Mouse (Mus musculus): ENCODE measurements around the gene Lrrc51. TPM values are rescaled to one million over a fixed set of nuclear protein-coding genes. Genes with fewer than 3 reads are reported as not detected.
A peak's percentile ranks its signal among the peaks of the same experiment; 100 is the strongest.

Gene Lrrc51
- polyA plus RNA-seq, 1 experiment from 2014 or later, result 6.7 TPM

GRCm38 (mm10) chr7:101902846-101903245 is 30.8 kb downstream of the Lrrc51 start:
- Histone ChIP-seq H3K9ac (no peak overlapping the region), H3K4me1 (replicated peaks) (peaks cover 5% of the 10 kb centered on the region), H3K27ac (no peak overlapping the region), H3K4me2 (replicated peaks) (no peak overlapping the region), H3K4me3 (replicated peaks) (no peak overlapping the region), H3K36me3 (no peaks in the 10 kb centered on the region), H3K27me3 (replicated peaks) (no peaks in the 10 kb centered on the region), H3K9me3 (no peaks in the 10 kb centered on the region)
- ATAC-seq, result no peak

- Histone ChIP-seq H3K27ac (no peak overlapping the region), H3K9me3 (no peaks in the 10 kb centered on the region), H3K4me2 (replicated peaks) (no peak overlapping the region), H3K9ac (no peak overlapping the region), H3K27me3 (replicated peaks) (no peaks in the 10 kb centered on the region), H3K36me3 (no peaks in the 10 kb centered on the region), H3K4me1 (replicated peaks) (peaks cover 4% of the 10 kb centered on the region), H3K4me3 (replicated peaks) (no peak overlapping the region)
- ATAC-seq, result no peak
- WGBS, result 91% methylated on average over 10 of the region's 10 CpGs
These were observed 31.7 kb downstream of the Lrrc51 start for GRCm38 (mm10) chr7:101901969-101902368.

GRCm38 (mm10) chr7:101900331-101901097 is 33.2 kb downstream of the Lrrc51 start:
- Histone ChIP-seq H3K9me3 (no peaks in the 10 kb centered on the region), H3K4me2 (replicated peaks) (no peak overlapping the region)
- 88% methylated on average over 16 of the region's 16 CpGs for WGBS

GRCm38 (mm10) chr7:101896104-101897066 is 37.3 kb downstream of the Lrrc51 start:
- Histone ChIP-seq H3K27me3 (replicated peaks) (no peaks in the 10 kb centered on the region), H3K4me3 (replicated peaks) (peak overlapping the region; percentile 54), H3K4me2 (replicated peaks) (peak overlapping the region; percentile 58), H3K27ac (peak overlapping the region; percentile 86), H3K36me3 (no peaks in the 10 kb centered on the region), H3K9me3 (no peaks in the 10 kb centered on the region), H3K9ac (peak overlapping the region; percentile 50), H3K4me1 (replicated peaks) (no peaks in the 10 kb centered on the region)
- WGBS, result under 1% methylated on average over 57 of the region's 57 CpGs
- peak; percentile 99 for ATAC-seq

More at GRCm38 (mm10) chr7:101900331-101901097, 33.2 kb downstream of the Lrrc51 start:
- ATAC-seq, result no peak
- H3K27me3 ChIP-seq (replicated peaks), result no peaks in the 10 kb centered on the region
- no peaks in the 10 kb centered on the region for H3K36me3 ChIP-seq
- no peak overlapping the region for H3K4me3 ChIP-seq (replicated peaks)
- no peak overlapping the region for H3K27ac ChIP-seq
- H3K4me1 ChIP-seq (replicated peaks), result no peaks in the 10 kb centered on the region; the same call in 1 of the 2 replicates
- H3K9ac ChIP-seq, result no peak overlapping the region

- no peaks in the 10 kb centered on the region for H3K36me3 ChIP-seq
- WGBS, result 29% methylated on average over 9 of the region's 9 CpGs
- H3K27ac ChIP-seq, result no peak overlapping the region
- H3K27me3 ChIP-seq (replicated peaks), result no peaks in the 10 kb centered on the region
- peak overlapping the region; percentile 54 for H3K4me3 ChIP-seq (replicated peaks)
- ATAC-seq, result no peak
- H3K9me3 ChIP-seq, result no peaks in the 10 kb centered on the region
- H3K4me2 ChIP-seq (replicated peaks), result peak overlapping the region; percentile 44; the same call in 1 of the 2 replicates
- H3K4me1 ChIP-seq (replicated peaks), result no peaks in the 10 kb centered on the region
- H3K9ac ChIP-seq, result peak overlapping the region; percentile 50
These were observed 38.0 kb downstream of the Lrrc51 start for GRCm38 (mm10) chr7:101895695-101896094.

GRCm38 (mm10) chr7:101888460-101888859 is 45.2 kb downstream of the Lrrc51 start:
- no peaks in the 10 kb centered on the region for H3K4me1 ChIP-seq (replicated peaks)
- H3K9me3 ChIP-seq, result no peaks in the 10 kb centered on the region
- no peak for ATAC-seq
- no peak overlapping the region for H3K4me3 ChIP-seq (replicated peaks)
- no peak overlapping the region for H3K9ac ChIP-seq
- 76% methylated on average over 4 of the region's 4 CpGs for WGBS
- no peaks in the 10 kb centered on the region for H3K36me3 ChIP-seq
- H3K27ac ChIP-seq, result no peak overlapping the region
- H3K4me2 ChIP-seq (replicated peaks), result no peak overlapping the region
- H3K27me3 ChIP-seq (replicated peaks), result no peaks in the 10 kb centered on the region

GRCm38 (mm10) chr7:101886274-101886673 is 47.4 kb downstream of the Lrrc51 start:
- Histone ChIP-seq H3K27ac (no peak overlapping the region), H3K36me3 (no peaks in the 10 kb centered on the region), H3K9ac (no peak overlapping the region), H3K4me3 (replicated peaks) (no peak overlapping the region), H3K4me2 (replicated peaks) (no peak overlapping the region), H3K4me1 (replicated peaks) (no peaks in the 10 kb centered on the region), H3K9me3 (no peaks in the 10 kb centered on the region), H3K27me3 (replicated peaks) (no peaks in the 10 kb centered on the region)
- WGBS, result 84% methylated on average over 6 of the region's 6 CpGs
- no peak for ATAC-seq

- no peak overlapping the region for H3K4me2 ChIP-seq (replicated peaks)
- H3K9me3 ChIP-seq, result no peaks in the 10 kb centered on the region
- no peak for ATAC-seq
- no peaks in the 10 kb centered on the region for H3K4me1 ChIP-seq (replicated peaks)
- H3K36me3 ChIP-seq, result no peaks in the 10 kb centered on the region
- 93% methylated on average over 4 of the region's 4 CpGs for WGBS
- no peak overlapping the region for H3K4me3 ChIP-seq (replicated peaks)
- H3K27ac ChIP-seq, result no peak overlapping the region
- no peak overlapping the region for H3K9ac ChIP-seq
- no peaks in the 10 kb centered on the region for H3K27me3 ChIP-seq (replicated peaks)
These were observed 49.5 kb downstream of the Lrrc51 start for GRCm38 (mm10) chr7:101884160-101884559.

GRCm38 (mm10) chr7:101882413-101883154 is 51.1 kb downstream of the Lrrc51 start:
- no peaks in the 10 kb centered on the region for H3K9me3 ChIP-seq
- H3K4me1 ChIP-seq (replicated peaks), result no peaks in the 10 kb centered on the region
- no peak overlapping the region; the same call in 1 of the 2 replicates for H3K9ac ChIP-seq
- H3K27me3 ChIP-seq (replicated peaks), result no peaks in the 10 kb centered on the region
- WGBS, result 62% methylated on average over 9 of the region's 9 CpGs
- H3K27ac ChIP-seq, result no peak overlapping the region
- H3K4me3 ChIP-seq (replicated peaks), result no peak overlapping the region
- H3K4me2 ChIP-seq (replicated peaks), result no peak overlapping the region
- H3K36me3 ChIP-seq, result no peaks in the 10 kb centered on the region
- no peak for ATAC-seq

GRCm38 (mm10) chr7:101880855-101881254 is 52.8 kb downstream of the Lrrc51 start:
- no peaks in the 10 kb centered on the region for H3K9me3 ChIP-seq
- H3K4me2 ChIP-seq (replicated peaks), result no peak overlapping the region
- no peaks in the 10 kb centered on the region for H3K27me3 ChIP-seq (replicated peaks)
- no peak for ATAC-seq
- no peak overlapping the region for H3K9ac ChIP-seq
- no peak overlapping the region for H3K27ac ChIP-seq
- 78% methylated on average over 4 of the region's 4 CpGs for WGBS
- H3K4me3 ChIP-seq (replicated peaks), result no peak overlapping the region
- H3K36me3 ChIP-seq, result no peaks in the 10 kb centered on the region
- no peaks in the 10 kb centered on the region for H3K4me1 ChIP-seq (replicated peaks)

GRCm38 (mm10) chr7:101875978-101876377 is 57.7 kb downstream of the Lrrc51 start:
- no peak for ATAC-seq
- Histone ChIP-seq H3K27ac (no peak overlapping the region), H3K27me3 (replicated peaks) (no peaks in the 10 kb centered on the region), H3K9ac (no peak overlapping the region), H3K4me2 (replicated peaks) (no peak overlapping the region), H3K4me3 (replicated peaks) (no peak overlapping the region), H3K4me1 (replicated peaks) (no peaks in the 10 kb centered on the region), H3K36me3 (no peaks in the 10 kb centered on the region), H3K9me3 (no peaks in the 10 kb centered on the region)
- 98% methylated on average over 1 of the region's 1 CpGs for WGBS

GRCm38 (mm10) chr7:101871296-101871695 is 62.4 kb downstream of the Lrrc51 start:
- no peak overlapping the region for H3K4me3 ChIP-seq (replicated peaks)
- H3K9me3 ChIP-seq, result no peaks in the 10 kb centered on the region
- no peaks in the 10 kb centered on the region for H3K36me3 ChIP-seq
- ATAC-seq, result peak; percentile 30
- H3K9ac ChIP-seq, result no peak overlapping the region
- 68% methylated on average over 3 of the region's 3 CpGs for WGBS
- H3K27me3 ChIP-seq (replicated peaks), result no peaks in the 10 kb centered on the region
- peak overlapping the region; percentile 84 for H3K27ac ChIP-seq
- peaks cover 9% of the 10 kb centered on the region; the same call in 1 of the 2 replicates for H3K4me1 ChIP-seq (replicated peaks)
- H3K4me2 ChIP-seq (replicated peaks), result no peak overlapping the region; the same call in 1 of the 2 replicates

All from intestine, embryonic 15.5 days (tissue).